Mouse (Mus musculus): Measurements from ENCODE around the gene H1f0.

DNA sequence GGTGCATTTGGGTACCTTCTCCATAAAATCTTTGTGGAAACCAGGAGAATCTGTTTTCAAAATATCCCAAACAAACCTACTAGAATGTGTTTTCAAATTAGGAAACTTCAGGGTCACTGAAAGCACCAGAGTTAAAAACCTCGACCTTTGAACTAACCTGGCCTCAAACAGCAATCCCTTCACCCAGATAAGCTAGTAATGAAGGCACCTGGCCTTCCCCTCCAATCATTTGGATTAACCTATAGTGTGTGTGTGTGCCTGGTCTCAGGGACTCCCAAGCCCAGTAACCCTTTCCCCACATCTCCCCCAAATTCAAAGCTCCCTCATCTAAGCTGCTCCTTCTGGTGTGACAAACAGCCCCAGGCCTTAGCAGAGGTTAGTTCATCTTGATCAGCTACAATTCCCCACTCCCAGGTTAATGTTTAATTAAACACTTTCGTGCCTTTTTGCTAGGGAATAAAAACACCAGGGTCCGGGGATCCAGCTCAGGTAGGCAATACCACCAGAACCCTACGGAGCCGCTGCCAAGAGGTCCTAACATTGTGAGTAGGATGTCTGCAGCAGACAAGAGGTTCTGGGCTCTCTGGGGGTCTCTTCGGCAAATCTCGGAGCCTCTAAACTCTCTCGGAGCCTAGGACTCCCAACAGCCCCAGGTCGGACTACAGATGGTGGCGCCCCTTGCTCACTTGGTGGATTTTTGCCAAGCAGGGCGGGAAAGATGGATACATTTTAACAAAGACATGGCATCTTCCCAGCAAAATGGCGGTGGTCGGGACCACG is 1.5 kb upstream of the H1f0 start:
- TF ChIP-seq CTCF (IDR thresholded peaks at IDR 0.05; ENCODE audit: control insufficient read depth, insufficient read depth, insufficient read length) (no peak), MAX (IDR thresholded peaks at IDR 0.05) (no peak), MYOG (IDR thresholded peaks at IDR 0.05; ENCODE audit: control insufficient read depth, extremely low read depth, insufficient read length) (no peak)

Measured in C2C12 (cell line).